Mouse (Mus musculus) thymus, adult 2 months (tissue): ENCODE results near the gene Atxn7.

ENCODE experiments used
- CTCF ChIP-seq: fragments of 200-500 bp; IDR thresholded peaks from 2 replicates; pipeline ENCODE4 v1.5.1; 2012; ENCODE audit warnings: mild to moderate bottlenecking, control low read depth, low read length, moderate library complexity, borderline replicate concordance; ENCODE audit not compliant: control insufficient read depth, poor library complexity, insufficient read depth; ENCODE audit errors: extremely low read depth
- POLR2A ChIP-seq: fragments of 200-500 bp; IDR thresholded peaks from 2 replicates; pipeline ENCODE4 v1.6.1; 2012; ENCODE audit warnings: mild to moderate bottlenecking, low read length, control low read depth, moderate library complexity; ENCODE audit not compliant: control insufficient read depth, poor library complexity, insufficient read depth; ENCODE audit errors: extremely low read depth

DNA sequence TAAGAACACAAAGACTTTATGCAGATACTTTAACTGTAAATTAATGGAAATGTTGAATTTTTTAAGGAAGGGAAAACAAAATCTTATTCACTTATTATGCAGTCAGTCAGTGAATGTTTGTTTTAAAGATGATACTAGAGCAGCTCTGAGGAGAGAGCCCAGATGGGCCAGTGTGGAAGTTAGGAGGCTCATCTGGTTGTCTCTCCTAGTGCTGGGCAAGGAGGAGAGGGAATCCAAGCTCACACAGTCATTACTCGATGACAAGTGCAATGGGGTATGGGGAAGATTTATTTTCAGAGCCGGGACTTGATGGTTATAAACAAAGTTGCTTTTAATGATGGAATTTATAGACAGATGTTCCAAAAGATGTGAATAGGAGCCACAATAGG, 143.7 kb downstream of the Atxn7 start:
- TF ChIP-seq CTCF (no peak), POLR2A (no peak)
